Mouse (Mus musculus): ENCODE data around the gene Atg4a. TPM values are rescaled to one million over a fixed set of nuclear protein-coding genes. Genes with fewer than 3 reads are reported as not detected.
A peak's percentile ranks its signal among the peaks of the same experiment; 100 is the strongest.

The Atg4a gene
- 10 to 100 TPM; 19.1 to 20.0 TPM for total RNA-seq (2021)
- long read RNA-seq, experiment 1, transcript Atg4a-201 (13 exons, 2,202 nt): major isoform, 33 of 37 reads
- long read RNA-seq, experiment 1, partial matches to known transcripts: 2 of 37 reads
- long read RNA-seq, experiment 1, other reads (novel, unspliced or antisense): 2 of 37 reads
- long read RNA-seq, experiment 2, transcript Atg4a-201 (13 exons, 2,202 nt): major isoform, 34 of 46 reads
- long read RNA-seq, experiment 2, partial matches to known transcripts: 9 of 46 reads
- long read RNA-seq, experiment 2, other reads (novel, unspliced or antisense): 3 of 46 reads

- peak; percentile 88 for DNase-seq
- intact Hi-C loops (cut with DNase I; ENCODE audit: low total_unique reads): no loop called here
Observed at GRCm38 (mm10) chrX:140956272-140956940, at the start of gene Atg4a, which contains the start of gene Psmd10. Gene Atg4a (plus strand): TSS chrX:140956907. Gene Psmd10 (minus strand): TSS chrX:140956728.

- intact Hi-C loops (cut with DNase I; ENCODE audit: low total_unique reads): no loop called here
- DNase-seq: no peak
Observed at GRCm38 (mm10) chrX:140907360-140907759, 49.3 kb upstream of the Atg4a start, which contains the start of gene Vsig1. Gene Vsig1 (plus strand): TSS chrX:140907608.

- DNase-seq: peak; percentile 3
- intact Hi-C loops (cut with DNase I; ENCODE audit: low total_unique reads): no loop called here
Observed at GRCm38 (mm10) chrX:140921321-140921720, 35.4 kb upstream of the Atg4a start.

GRCm38 (mm10) chrX:140932066-140932465 lies 24.6 kb upstream of the Atg4a start:
- DNase-seq: no peak
- intact Hi-C loops (cut with DNase I; ENCODE audit: low total_unique reads): no loop called here

DNA sequence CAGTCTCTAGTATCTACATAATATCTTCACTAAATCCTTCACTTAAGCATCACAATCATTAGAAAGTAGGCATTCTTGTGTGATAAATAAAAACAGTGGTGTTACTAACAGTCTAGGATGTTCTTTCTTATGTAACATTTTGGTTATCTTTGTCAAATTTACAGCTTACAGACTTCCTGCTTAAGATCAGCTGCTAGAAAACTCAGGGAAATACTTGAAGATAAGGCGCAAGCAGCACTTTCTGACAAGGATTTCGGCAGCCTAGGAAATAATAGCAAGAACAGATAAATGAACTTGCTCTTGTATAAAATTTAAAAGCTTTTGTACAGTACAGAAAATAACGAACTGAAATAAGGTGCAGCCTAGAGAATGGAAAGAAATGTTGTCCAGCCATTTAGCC lies 23.4 kb upstream of the Atg4a start:
- intact Hi-C loops (cut with DNase I; ENCODE audit: low total_unique reads): no loop called here
- no peak for DNase-seq

DNA sequence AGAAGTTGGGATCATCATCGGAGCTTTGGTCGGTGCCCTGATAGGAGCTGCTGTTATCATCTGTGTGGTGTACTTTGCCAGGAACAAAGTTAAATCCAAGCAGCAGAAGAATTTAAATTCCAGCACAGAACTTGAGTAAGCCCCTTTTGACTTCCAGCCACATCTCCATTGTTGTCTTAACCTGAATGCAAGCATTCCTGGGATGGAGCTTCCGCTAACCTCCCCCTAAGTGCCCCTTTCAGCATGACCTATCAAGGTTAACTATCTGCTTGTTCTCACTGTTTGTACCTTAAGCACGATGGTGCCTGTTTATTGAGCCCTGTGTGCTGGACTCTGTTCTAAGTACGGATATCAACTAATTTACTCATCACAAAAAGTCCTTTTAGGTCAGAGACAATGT lies 20.4 kb upstream of the Atg4a start:
- intact Hi-C loops (cut with DNase I; ENCODE audit: low total_unique reads): no loop called here
- no peak for DNase-seq

- intact Hi-C loops (cut with DNase I; ENCODE audit: low total_unique reads): no loop called here
- DNase-seq: no peak
Observed at GRCm38 (mm10) chrX:140953618-140954017, 3.1 kb upstream of the Atg4a start.

DNA sequence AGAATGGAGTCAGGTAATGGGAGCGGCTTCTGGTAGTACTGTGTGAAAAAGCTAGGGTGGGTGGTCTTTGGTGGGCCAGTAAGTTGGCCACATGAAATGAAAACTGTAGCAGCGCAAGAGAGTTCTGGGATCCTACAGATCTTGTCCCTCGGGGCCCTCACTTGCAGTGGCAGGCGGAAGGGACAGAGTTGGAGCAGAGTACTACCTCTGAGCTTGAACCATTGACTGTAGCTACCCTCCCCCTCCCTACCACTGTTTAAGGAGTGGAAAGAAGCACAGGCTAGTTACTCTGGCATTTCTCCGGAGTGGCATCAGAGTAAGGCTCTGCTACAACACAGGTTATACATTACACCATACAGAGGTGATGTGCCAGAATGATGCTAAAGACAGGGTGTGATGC lies 252 bp downstream of the Atg4a start:
- intact Hi-C loops (cut with DNase I; ENCODE audit: low total_unique reads): no loop called here
- DNase-seq: no peak

DNA sequence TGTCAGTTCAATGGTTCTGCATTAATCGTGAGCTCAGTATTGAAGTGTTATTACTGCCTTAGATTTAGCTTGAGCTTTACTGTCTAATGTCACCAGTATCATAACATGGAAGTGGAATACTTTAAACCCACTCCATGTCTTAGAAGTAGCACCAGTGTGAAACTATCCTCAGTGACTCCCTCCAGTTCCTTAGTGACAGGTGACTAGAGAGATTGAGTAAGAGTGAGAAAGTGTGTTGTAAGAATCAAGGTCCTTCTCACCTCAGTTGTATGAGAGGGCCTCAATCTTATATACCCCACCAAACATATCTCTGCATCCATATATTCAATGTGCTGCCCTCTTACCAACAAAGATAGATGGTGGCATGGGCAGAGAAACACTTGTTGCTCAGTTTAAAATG lies 22.2 kb downstream of the Atg4a start:
- no peak for DNase-seq
- intact Hi-C loops (cut with DNase I; ENCODE audit: low total_unique reads): no loop called here

- intact Hi-C loops (cut with DNase I; ENCODE audit: low total_unique reads): no loop called here
- DNase-seq: no peak
Observed at GRCm38 (mm10) chrX:140979546-140979945, 22.8 kb downstream of the Atg4a start.

DNA sequence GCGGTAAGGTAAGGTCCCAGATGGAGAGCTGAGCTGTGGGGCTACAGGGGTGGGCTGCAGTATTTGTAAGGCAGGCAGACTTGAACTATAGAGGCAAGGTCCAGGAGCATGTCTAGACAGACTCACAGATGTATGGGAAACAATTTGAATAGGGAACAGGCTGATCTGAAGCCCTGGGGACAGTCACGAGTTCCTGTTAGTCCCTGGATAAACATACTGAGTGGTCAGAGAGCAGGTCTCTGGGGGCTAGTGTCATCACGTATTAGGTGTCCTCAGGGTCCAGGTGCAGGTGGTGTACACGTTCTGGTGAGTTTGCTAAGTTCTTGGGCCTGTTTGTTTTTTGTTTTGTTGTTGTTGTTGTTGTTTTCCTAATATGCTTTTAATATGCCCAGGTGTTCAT lies 23.5 kb downstream of the Atg4a start:
- no peak for DNase-seq
- intact Hi-C loops (cut with DNase I; ENCODE audit: low total_unique reads): no loop called here

GRCm38 (mm10) chrX:140983206-140983960 lies 26.7 kb downstream of the Atg4a start:
- no peak for DNase-seq
- intact Hi-C loops (cut with DNase I; ENCODE audit: low total_unique reads): no loop called here

DNA sequence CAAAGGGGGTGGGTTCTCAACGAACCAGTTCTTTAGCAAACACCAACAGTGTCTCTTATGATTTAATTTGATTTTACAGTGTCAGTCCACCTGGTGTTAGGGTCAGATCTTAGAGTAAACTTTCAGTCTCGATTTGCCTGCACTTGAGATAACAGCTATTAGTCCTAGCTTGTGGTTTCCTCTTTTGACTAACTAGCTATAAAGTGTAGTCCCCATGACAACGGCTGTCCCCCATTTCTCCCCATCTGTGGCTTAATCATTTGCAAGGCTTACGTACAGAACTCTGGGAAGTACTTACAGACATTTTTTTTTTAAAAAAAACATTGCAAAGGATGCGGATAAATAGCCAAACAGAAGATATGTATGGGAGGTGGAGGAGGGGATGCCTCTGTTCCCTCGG lies 28.1 kb downstream of the Atg4a start:
- no peak for DNase-seq
- intact Hi-C loops (cut with DNase I; ENCODE audit: low total_unique reads): no loop called here

DNA sequence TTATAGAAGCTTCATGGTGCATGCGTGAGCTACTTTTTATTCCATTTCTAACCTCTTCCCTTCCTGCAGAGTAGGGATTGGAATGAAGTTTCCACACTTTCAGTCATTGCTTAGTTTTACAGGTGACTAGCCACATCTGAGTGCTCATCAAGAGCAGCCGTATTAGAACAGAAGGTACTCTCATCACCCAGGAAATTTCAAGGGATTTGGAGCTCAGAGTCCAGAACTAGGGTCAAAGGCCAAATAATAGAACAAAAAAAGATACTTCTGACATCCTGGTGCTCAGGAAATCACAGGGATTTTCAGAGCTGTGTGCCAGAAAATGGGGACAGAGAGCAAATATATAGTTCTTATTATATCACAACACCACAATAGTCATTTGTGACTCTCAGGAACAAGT lies 28.5 kb downstream of the Atg4a start:
- intact Hi-C loops (cut with DNase I; ENCODE audit: low total_unique reads): no loop called here
- DNase-seq: no peak

GRCm38 (mm10) chrX:140996909-140997516 lies 40.3 kb downstream of the Atg4a start:
- no peak for DNase-seq
- intact Hi-C loops (cut with DNase I; ENCODE audit: low total_unique reads): no loop called here

DNA sequence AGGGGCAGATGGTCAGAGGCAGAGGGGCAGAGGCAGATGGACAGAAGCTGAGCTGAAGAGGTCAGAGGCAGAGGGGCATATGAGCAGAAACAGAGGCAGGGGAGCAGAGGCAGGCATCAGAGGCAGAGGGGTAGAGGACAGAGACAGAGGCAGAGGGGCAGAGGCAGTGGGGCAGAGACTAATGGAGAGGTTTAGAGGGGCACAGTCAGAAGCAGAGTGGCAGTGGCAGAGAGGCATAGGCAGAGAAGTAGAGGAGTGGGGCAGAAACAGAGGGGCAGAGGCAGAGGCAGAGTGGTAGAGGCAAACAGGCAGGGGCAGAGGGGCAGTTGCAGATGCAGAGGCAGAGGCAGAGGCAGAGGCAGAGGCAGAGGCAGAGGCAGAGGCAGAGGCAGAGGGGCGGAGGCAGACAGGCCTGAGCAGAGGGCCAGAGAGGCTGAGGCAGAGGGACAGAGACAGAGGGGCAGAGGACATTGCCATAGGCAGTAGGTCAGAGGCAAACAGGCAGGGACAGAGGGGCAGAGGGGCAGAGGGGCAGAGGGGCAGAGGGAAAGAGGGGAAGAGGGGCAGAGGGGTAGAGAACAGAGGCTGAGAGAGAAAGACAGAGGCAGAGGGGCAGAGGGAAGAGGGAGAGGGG lies 41.3 kb downstream of the Atg4a start:
- intact Hi-C loops (cut with DNase I; ENCODE audit: low total_unique reads): no loop called here
- no peak for DNase-seq

- DNase-seq: no peak
- intact Hi-C loops (cut with DNase I; ENCODE audit: low total_unique reads): no loop called here
Observed at GRCm38 (mm10) chrX:140998885-140999284, 42.2 kb downstream of the Atg4a start.

DNA sequence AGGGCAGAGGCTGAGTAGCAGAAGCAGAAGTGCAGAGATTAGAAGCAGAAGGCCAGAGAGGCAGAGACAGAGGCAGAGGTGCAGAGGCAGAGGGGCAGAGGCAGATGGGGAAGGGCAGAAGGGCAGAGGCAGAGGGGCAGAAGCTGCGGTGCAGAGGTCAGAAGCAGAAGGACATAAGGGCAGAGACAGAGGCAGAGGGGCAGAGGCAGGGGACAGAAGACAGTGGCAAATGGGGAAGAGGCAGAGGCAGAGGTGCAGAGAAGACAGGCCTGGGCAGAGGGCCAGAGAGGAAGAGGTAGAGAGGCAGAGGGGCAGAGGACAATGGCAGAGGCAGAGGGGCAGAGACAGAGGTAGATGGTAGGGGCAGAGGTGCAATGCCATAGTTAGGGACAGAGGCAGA lies 193.0 kb downstream of the Atg4a start:
- intact Hi-C loops (cut with DNase I; ENCODE audit: low total_unique reads): no loop called here
- no peak for DNase-seq

- DNase-seq: no peak
- intact Hi-C loops (cut with DNase I; ENCODE audit: low total_unique reads): no loop called here
Observed at GRCm38 (mm10) chrX:141150290-141150689, 193.6 kb downstream of the Atg4a start.

- intact Hi-C loops (cut with DNase I; ENCODE audit: low total_unique reads): no loop called here
- no peak for DNase-seq
Observed at GRCm38 (mm10) chrX:141151182-141151581, 194.5 kb downstream of the Atg4a start.
